Mouse (Mus musculus): ENCODE data around the gene Dynlt3. TPM values are rescaled to one million over a fixed set of nuclear protein-coding genes. Genes with fewer than 3 reads are reported as not detected.
"Not testable (repeated sequence)": the region's sequence is repeated elsewhere in the genome, so short reads cannot be mapped to it uniquely, and the experiment has no call there.

Gene Dynlt3
- total RNA-seq (2017): 87.6 to 109 TPM (median 92.3 TPM) in 3 replicates

GRCm38 (mm10) chrX:9662391-9663111 lies at the start of gene Dynlt3:
Gene Dynlt3 (minus strand): TSS chrX:9663003.
- ATAC-seq (replicated peaks; ENCODE audit: insufficient number of reproducible peaks, low FRiP score, low TSS enrichment, poor library complexity, severe bottlenecking): peak; percentile 95

GRCm38 (mm10) chrX:9699815-9700214 lies 37.0 kb upstream of the Dynlt3 start:
- ATAC-seq (replicated peaks; ENCODE audit: insufficient number of reproducible peaks, low FRiP score, low TSS enrichment, poor library complexity, severe bottlenecking): no peak

GRCm38 (mm10) chrX:9695997-9696396 lies 33.2 kb upstream of the Dynlt3 start:
- no peak for ATAC-seq (replicated peaks; ENCODE audit: insufficient number of reproducible peaks, low FRiP score, low TSS enrichment, poor library complexity, severe bottlenecking)

GRCm38 (mm10) chrX:9672040-9672439 lies 9.2 kb upstream of the Dynlt3 start:
- no peak for ATAC-seq (replicated peaks; ENCODE audit: insufficient number of reproducible peaks, low FRiP score, low TSS enrichment, poor library complexity, severe bottlenecking)

GRCm38 (mm10) chrX:9671418-9671817 lies 8.6 kb upstream of the Dynlt3 start:
- ATAC-seq (replicated peaks; ENCODE audit: insufficient number of reproducible peaks, low FRiP score, low TSS enrichment, poor library complexity, severe bottlenecking): no peak

GRCm38 (mm10) chrX:9652806-9653205 lies 10.0 kb downstream of the Dynlt3 start:
- ATAC-seq (replicated peaks; ENCODE audit: insufficient number of reproducible peaks, low FRiP score, low TSS enrichment, poor library complexity, severe bottlenecking): no peak

- ATAC-seq (replicated peaks; ENCODE audit: insufficient number of reproducible peaks, low FRiP score, low TSS enrichment, poor library complexity, severe bottlenecking): not testable (repeated sequence)
Measured at GRCm38 (mm10) chrX:9640594-9640993, 22.2 kb downstream of the Dynlt3 start.

- ATAC-seq (replicated peaks; ENCODE audit: insufficient number of reproducible peaks, low FRiP score, low TSS enrichment, poor library complexity, severe bottlenecking): not testable (repeated sequence)
Measured at GRCm38 (mm10) chrX:9640126-9640525, 22.7 kb downstream of the Dynlt3 start.

Other genes with a start within 250 kb of the Dynlt3 start
- gene Cybb, start 175.2 kb downstream of the Dynlt3 start, total RNA-seq (2017): 809 to 1,358 TPM (median 1,349 TPM) in 3 replicates
- gene H2al1o, start 90.6 kb downstream of the Dynlt3 start, total RNA-seq (2017): not detected in 3 replicates
- not detected in 3 replicates for gene Hypm, start 183.9 kb upstream of the Dynlt3 start, total RNA-seq (2017)
- not detected in 3 replicates for gene H2al3, start 186.7 kb upstream of the Dynlt3 start, total RNA-seq (2017)
- gene Sytl5, start 222.6 kb upstream of the Dynlt3 start, total RNA-seq (2017): not detected in 3 replicates

All from monocyte, adult 5-6 weeks (primary cell).